Mouse (Mus musculus) lung, embryonic 15.5 days (tissue): Measurements from ENCODE around the gene Gnaq. TPM values are rescaled to one million over a fixed set of nuclear protein-coding genes. Genes with fewer than 3 reads are reported as not detected.
A peak's percentile ranks its signal among the peaks of the same experiment; 100 is the strongest.

Experiments
- ATAC-seq: fragments of 200-750 bp; cut with Nextera tagmentation; 2 replicates; pipeline ENCODE4 v1.8.0; 2017; ENCODE audit warnings: moderate number of reproducible peaks, borderline replicate concordance; ENCODE audit not compliant: low FRiP score, low TSS enrichment; ENCODE audit errors: extremely low read depth
- H3K27ac ChIP-seq: fragments of 300-500 bp; sonication (generic); 2 replicates; pipeline ENCODE4 v1.5.1; 2015; ENCODE audit warnings: moderate library complexity, mild to moderate bottlenecking, inconsistent platforms
- H3K27me3 ChIP-seq: fragments of 300-500 bp; sonication (generic); 2 replicates; pipeline ENCODE4 v1.6.1; 2015; ENCODE audit warnings: inconsistent platforms
- H3K36me3 ChIP-seq: fragments of 300-500 bp; sonication (generic); 2 replicates; pipeline ENCODE4 v1.6.1; 2015; ENCODE audit warnings: inconsistent platforms
- H3K4me1 ChIP-seq: fragments of 300-500 bp; sonication (generic); 2 replicates; pipeline ENCODE4 v1.6.1; 2015; ENCODE audit warnings: inconsistent platforms
- H3K4me2 ChIP-seq: fragments of 300-500 bp; sonication (generic); 2 replicates; pipeline ENCODE4 v1.6.1; 2015; ENCODE audit warnings: inconsistent platforms, mild to moderate bottlenecking, moderate library complexity
- H3K4me3 ChIP-seq: fragments of 300-500 bp; sonication (generic); 2 replicates; pipeline ENCODE4 v1.5.1; 2015; ENCODE audit warnings: mild to moderate bottlenecking, inconsistent platforms
- H3K9ac ChIP-seq: fragments of 300-500 bp; sonication (generic); 2 replicates; pipeline ENCODE4 v1.6.1; 2015; ENCODE audit warnings: inconsistent platforms
- H3K9me3 ChIP-seq: fragments of 300-500 bp; sonication (generic); 2 replicates; pipeline ENCODE4 v1.6.1; 2016; ENCODE audit warnings: inconsistent platforms
- WGBS: fragments of 180-500 bp; shearing (Covaris S2); methylation state at CpG from one replicate; pipeline ENCODE4 v1.1.7; 2015; 5-methylcytosine and 5-hydroxymethylcytosine counted together
- polyA plus RNA-seq: library from polyadenylated mRNA; unstranded; fragments of >200 nt; fragmentation: Nextera tagmentation; extraction: Ambion mirVana; gene quantifications from 2 replicates; pipeline ENCODE4 v1.2.1, GENCODE M21; 2015

Gnaq gene
- polyA plus RNA-seq, 1 experiment from 2014 or later = 34.3 TPM

DNA sequence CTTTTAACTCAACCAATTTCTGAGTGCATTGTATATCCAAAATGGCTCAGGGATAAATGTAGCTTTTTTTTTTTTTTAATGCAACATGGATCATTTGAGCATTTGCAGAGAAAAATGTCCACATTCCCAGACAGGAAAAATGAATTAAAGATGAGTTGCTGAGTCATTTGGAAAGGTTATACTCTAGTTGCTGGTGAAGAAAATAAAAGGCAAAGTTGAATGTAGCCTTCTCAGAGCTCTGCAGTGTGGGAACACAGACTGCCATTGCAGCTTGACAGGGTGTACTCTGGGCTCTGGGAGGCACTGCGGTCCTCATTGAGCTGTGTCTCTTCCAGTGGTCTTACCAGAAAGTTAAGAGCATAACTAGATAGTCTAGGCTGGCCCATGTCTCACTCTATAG lies 160.3 kb downstream of the Gnaq start:
- Histone ChIP-seq H3K36me3 (no peaks in the 10 kb centered on the region), H3K4me1 (0 out of 2 replicates have a peak, but pooled peaks cover 2% of the 10 kb centered on the region), H3K27ac (no peak overlapping the region), H3K4me3 (no peak overlapping the region), H3K9ac (no peak overlapping the region), H3K4me2 (no peak overlapping the region), H3K9me3 (no peaks in the 10 kb centered on the region), H3K27me3 (no peaks in the 10 kb centered on the region)
- WGBS = 75% methylated on average over 1 of the region's 1 CpGs
- no peak for ATAC-seq

DNA sequence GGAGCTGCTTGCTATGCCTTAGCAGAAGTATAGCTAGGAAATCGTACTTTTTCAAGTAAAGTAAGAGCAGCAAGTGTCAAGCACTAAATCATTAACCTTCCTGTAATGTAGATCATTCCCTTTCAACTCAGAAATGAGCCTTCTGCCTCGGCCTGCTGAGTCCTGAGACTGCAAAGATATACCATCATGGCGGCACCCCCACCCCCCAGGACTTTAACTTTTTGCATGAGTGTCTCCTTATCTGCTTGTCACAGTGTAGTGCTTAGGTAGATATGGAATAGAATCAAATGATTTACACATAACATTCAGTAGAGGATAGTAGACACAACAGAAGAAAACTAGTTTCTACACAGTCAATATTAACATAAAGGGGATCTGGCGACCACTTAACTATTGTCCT lies 167.8 kb downstream of the Gnaq start:
- no peak for ATAC-seq
- H3K4me1 ChIP-seq = no peaks in the 10 kb centered on the region
- no peak overlapping the region for H3K4me3 ChIP-seq
- 68% methylated on average over 4 of the region's 4 CpGs for WGBS
- H3K4me2 ChIP-seq = no peak overlapping the region
- H3K9me3 ChIP-seq = no peaks in the 10 kb centered on the region
- H3K36me3 ChIP-seq = no peaks in the 10 kb centered on the region
- no peak overlapping the region for H3K27ac ChIP-seq
- H3K9ac ChIP-seq = no peak overlapping the region
- H3K27me3 ChIP-seq = no peaks in the 10 kb centered on the region

DNA sequence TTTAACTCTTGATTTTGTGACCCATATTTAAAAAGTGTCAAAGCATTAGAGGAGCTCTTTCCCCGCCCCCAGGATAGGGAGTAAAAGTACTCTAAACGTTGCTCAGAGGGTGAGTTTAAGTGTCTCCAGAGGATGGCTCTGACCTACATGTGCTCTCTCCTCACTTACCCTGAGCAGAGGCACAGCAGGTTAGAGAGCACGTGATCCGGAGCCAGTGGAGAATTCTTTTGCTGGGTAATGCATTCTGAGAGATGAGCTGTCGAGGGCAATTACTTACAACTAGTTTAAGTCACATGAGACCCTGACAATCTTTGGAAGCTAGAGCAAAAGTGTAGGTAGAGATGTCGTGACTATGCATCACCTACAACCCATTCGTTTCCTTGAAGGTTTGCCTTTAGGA lies 168.7 kb downstream of the Gnaq start:
- Histone ChIP-seq H3K4me3 (no peak overlapping the region), H3K4me2 (no peak overlapping the region), H3K4me1 (no peaks in the 10 kb centered on the region), H3K9me3 (no peaks in the 10 kb centered on the region), H3K9ac (no peak overlapping the region), H3K27me3 (no peaks in the 10 kb centered on the region), H3K36me3 (no peaks in the 10 kb centered on the region), H3K27ac (no peak overlapping the region)
- 63% methylated on average over 7 of the region's 7 CpGs for WGBS
- ATAC-seq = no peak

DNA sequence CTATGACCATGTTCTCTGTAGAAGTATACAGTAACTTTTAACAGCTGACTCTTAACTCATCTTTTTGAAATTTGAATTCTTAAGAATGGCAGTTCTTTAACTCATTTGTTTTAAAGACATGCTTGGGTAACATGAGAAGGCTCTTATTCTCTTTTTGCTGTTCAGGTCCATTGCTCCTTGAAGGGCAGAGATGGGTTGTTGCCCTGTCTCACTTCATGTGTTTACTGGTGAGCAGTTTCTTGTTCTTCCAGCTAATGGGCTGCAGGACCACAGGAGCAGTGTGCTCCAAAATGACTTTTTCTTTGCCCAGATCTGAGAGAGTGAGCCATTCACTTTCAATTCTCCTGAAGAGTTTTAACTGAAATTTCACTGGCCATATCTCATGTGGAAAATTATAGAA lies 176.4 kb downstream of the Gnaq start:
- H3K27ac ChIP-seq = no peak overlapping the region
- H3K9ac ChIP-seq = no peak overlapping the region
- H3K4me1 ChIP-seq = no peaks in the 10 kb centered on the region
- H3K4me3 ChIP-seq = no peak overlapping the region
- no peaks in the 10 kb centered on the region for H3K27me3 ChIP-seq
- H3K36me3 ChIP-seq = no peaks in the 10 kb centered on the region
- no peaks in the 10 kb centered on the region for H3K9me3 ChIP-seq
- no peak for ATAC-seq
- no peak overlapping the region for H3K4me2 ChIP-seq

DNA sequence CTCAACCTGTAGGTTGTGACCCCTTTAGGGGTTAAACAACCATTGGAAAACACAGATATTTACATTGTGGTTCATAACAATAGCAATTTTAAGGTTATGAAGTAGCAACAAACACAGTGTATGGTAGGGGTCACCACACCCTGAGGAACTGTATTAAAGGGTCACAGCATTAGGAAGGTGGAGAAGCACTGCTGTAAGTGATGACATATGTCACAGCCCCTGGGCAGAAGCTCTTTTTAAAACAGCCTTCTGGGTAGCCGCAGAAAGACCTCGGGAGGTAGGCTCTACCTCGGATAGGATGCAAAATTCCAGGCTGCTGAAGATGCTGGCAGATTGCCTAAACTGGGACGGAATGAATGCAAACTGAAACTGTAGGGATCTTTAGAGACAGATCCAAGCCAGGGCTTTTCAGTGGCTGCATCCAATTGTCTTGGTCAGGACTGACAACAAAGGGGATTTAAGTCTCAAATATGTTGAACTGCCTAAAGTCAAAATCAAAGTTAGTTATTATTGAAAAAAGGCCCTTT lies 181.7 kb downstream of the Gnaq start:
- Histone ChIP-seq H3K4me2 (no peak overlapping the region), H3K4me3 (no peak overlapping the region), H3K9ac (no peak overlapping the region), H3K4me1 (peaks cover 5% of the 10 kb centered on the region; the same call in 1 of the 2 replicates), H3K36me3 (peaks cover 5% of the 10 kb centered on the region; the same call in 1 of the 2 replicates), H3K9me3 (no peaks in the 10 kb centered on the region), H3K27ac (no peak overlapping the region), H3K27me3 (no peaks in the 10 kb centered on the region)
- ATAC-seq = no peak
- WGBS = 33% methylated on average over 4 of the region's 4 CpGs

DNA sequence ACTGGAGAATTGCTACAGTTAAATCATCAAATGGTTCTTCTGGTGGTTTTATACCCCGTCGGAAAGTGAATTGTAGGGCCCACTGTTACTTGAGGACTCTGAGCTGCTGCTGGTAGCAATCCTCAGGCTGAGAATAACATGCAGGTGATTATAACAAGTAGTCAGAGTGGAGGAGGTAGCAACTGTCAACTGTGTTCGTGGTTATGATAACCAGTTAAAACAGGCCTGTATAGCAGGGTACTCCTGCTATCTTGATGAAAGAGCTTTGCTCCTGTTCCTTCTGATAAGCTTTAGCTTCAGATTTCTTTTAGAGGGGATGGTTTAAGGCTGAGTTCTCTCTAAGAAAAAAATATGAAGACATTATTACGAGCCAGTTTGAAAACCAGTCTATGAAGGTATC lies 182.9 kb downstream of the Gnaq start:
- Histone ChIP-seq H3K9ac (no peak overlapping the region), H3K9me3 (no peaks in the 10 kb centered on the region), H3K4me2 (no peak overlapping the region), H3K4me3 (no peak overlapping the region), H3K4me1 (peaks cover 5% of the 10 kb centered on the region; the same call in 1 of the 2 replicates), H3K36me3 (peaks cover 5% of the 10 kb centered on the region; the same call in 1 of the 2 replicates), H3K27ac (no peak overlapping the region), H3K27me3 (no peaks in the 10 kb centered on the region)
- WGBS = 76% methylated on average over 4 of the region's 4 CpGs
- ATAC-seq = no peak

DNA sequence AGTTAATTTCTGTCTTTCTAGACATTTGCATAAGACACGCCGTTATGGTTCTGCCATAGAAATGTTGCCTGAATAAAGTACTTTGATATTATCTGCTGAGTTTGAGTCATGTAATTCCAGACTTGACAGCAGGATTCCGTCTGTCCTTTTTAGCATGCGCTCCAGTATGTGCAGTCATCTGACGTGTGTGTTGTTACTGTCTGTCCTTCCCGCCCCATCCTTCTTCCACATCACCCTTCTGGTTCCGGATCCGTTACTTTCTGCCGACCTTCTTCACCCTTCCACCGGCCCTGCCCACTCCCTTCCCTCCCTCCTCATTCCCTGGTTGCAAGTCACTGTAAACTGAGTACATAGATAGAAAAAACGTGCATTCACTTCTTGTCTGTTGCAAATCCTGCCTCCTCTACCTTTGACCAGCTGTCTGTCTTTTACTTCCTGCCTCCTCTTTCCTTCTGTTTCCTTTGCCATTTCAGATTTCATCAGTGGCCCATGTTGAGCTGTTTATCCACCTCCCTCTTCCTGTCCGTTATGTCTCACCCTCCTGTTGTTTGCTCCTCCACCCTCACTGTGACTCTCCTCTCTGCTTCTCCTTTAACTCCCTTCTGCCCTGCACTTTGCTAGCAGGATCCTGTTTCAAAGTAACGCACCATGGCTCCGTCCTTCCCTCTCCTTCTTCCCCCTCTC lies 185.6 kb downstream of the Gnaq start:
- Histone ChIP-seq H3K36me3 (peaks cover 5% of the 10 kb centered on the region; the same call in 1 of the 2 replicates), H3K27ac (no peak overlapping the region), H3K9ac (no peak overlapping the region), H3K4me2 (no peak overlapping the region), H3K27me3 (no peaks in the 10 kb centered on the region), H3K9me3 (no peaks in the 10 kb centered on the region), H3K4me1 (peaks cover 5% of the 10 kb centered on the region; the same call in 1 of the 2 replicates), H3K4me3 (no peak overlapping the region)
- 40% methylated on average over 14 of the region's 14 CpGs for WGBS
- no peak for ATAC-seq

DNA sequence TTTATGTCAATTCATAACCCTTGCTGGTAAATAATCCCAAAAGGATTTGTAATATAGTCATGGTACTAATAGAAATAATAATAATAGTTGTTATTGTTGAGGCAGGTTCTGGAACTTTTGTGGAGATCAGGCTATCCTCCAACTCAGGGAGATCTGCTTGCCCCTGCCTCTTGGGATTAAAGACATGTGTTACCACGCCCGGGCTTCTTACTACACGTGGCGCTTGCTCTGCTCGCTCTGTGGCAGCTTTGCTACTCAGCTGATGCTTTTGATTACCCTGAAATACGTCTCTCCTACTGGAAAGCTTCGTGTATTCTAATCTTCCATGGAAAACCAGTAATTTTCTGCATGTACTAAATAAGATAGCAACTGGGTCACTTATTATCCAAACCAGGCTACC lies 187.4 kb downstream of the Gnaq start:
- Histone ChIP-seq H3K27ac (no peak overlapping the region), H3K27me3 (no peaks in the 10 kb centered on the region), H3K4me2 (no peak overlapping the region), H3K4me3 (no peak overlapping the region), H3K9ac (no peak overlapping the region), H3K4me1 (no peaks in the 10 kb centered on the region), H3K9me3 (no peaks in the 10 kb centered on the region), H3K36me3 (peaks cover 5% of the 10 kb centered on the region; the same call in 1 of the 2 replicates)
- WGBS = 85% methylated on average over 7 of the region's 7 CpGs
- ATAC-seq = no peak

DNA sequence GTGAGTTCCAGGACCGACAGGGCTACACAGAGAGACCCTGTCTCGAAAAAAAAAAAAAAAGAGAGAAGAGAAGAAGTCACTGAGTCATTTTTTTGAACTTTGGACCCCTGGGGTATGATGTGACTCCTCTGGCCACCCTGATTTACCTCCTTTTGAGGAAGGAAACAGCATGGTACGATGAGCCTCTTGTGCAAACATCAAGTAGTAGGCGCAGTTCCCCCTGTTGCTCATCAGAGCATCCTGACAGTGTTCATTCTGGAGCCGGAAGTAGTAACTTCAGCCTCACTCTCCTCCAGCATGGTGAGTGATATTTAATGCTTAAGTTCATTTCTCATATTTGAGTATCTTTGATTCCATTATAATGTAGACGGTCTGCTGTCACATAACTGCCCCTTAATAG lies 190.4 kb downstream of the Gnaq start:
- ATAC-seq = no peak
- peaks cover 26% of the 10 kb centered on the region for H3K4me1 ChIP-seq
- no peaks in the 10 kb centered on the region for H3K9me3 ChIP-seq
- no peak overlapping the region for H3K4me2 ChIP-seq
- 86% methylated on average over 6 of the region's 6 CpGs for WGBS
- no peaks in the 10 kb centered on the region for H3K27me3 ChIP-seq
- no peaks in the 10 kb centered on the region for H3K36me3 ChIP-seq
- no peak overlapping the region for H3K4me3 ChIP-seq
- no peak overlapping the region for H3K9ac ChIP-seq
- no peak overlapping the region for H3K27ac ChIP-seq

DNA sequence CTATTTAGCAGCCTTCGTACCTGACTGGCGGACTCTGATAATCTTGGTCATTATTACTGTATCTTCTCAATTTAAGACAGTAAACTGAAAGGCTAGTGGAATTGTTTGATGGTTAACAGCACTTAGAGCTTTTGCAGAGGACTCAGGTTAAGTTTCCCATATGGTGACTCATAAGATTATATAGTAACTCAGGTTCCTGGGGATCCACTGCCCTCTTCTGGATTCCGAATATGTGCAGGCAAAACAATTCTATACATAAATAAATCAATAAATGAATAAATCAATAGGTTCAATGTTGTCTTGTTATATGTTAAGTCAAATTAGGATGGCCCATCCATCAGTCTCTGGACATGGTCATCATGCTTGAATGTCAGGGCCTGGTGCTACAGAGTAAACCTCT lies 191.6 kb downstream of the Gnaq start:
- no peak overlapping the region for H3K4me3 ChIP-seq
- peaks cover 33% of the 10 kb centered on the region for H3K4me1 ChIP-seq
- H3K9me3 ChIP-seq = no peaks in the 10 kb centered on the region
- H3K27me3 ChIP-seq = no peaks in the 10 kb centered on the region
- no peak for ATAC-seq
- H3K36me3 ChIP-seq = no peaks in the 10 kb centered on the region
- no peak overlapping the region for H3K9ac ChIP-seq
- no peak overlapping the region for H3K27ac ChIP-seq
- no peak overlapping the region for H3K4me2 ChIP-seq
- 86% methylated on average over 3 of the region's 3 CpGs for WGBS

DNA sequence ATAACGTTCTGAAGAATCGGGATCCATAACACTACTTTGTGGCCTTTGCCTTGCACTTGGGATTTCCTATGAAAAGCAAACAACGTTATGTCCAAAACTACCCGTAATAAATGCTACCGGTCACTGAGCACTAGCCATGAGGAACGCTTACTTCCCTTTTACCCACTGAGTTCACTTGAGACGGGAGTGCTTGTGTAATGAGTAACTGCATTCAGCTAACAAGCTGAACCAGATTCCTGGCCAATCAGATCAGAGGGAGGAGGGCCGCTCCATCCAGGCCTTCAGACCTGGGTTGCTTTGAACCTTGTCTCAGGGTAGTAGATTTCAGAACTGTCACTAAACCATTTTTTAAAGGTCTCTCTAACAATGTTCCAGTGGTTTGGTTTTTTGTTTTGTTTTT lies 193.3 kb downstream of the Gnaq start:
- peak overlapping the region; percentile 32 for H3K27ac ChIP-seq

DNA sequence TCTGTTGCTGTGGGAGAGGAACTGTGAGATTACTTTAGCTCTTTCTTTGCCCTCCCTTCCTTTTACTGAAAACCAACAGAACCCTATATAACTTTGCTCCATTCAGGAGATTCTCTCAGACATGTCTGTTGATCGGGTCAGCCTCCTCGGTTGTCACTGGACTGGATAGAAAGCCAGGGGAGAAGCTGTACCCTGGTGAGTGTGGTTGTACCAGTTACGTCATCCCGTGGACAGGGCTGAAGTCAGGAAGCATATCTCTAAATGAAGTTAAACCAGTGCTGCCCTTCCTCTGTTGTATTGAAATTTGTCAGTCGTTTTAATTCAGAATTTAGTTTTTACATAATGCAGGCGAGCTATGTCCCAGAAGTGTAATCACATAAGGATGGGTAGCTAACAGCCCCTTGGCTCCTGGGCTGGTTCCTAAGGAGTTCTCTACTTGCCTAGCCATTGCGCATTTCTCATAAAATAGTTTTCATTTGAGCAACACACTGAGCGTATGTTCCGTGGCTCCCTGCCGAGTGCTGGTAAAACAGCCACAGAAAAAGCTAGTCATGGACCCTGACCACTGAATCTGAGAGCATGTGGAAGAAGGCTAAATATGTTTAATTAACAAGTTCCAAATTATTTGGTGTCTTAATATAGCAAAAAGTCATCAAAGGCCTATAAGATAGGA lies 194.9 kb downstream of the Gnaq start:
- peaks cover 33% of the 10 kb centered on the region for H3K4me1 ChIP-seq
- no peak overlapping the region for H3K4me3 ChIP-seq
- no peak overlapping the region for H3K4me2 ChIP-seq
- ATAC-seq = no peak
- no peak overlapping the region for H3K9ac ChIP-seq
- WGBS = 58% methylated on average over 10 of the region's 10 CpGs
- H3K9me3 ChIP-seq = no peaks in the 10 kb centered on the region
- H3K27ac ChIP-seq = peak overlapping the region; percentile 49; the same call in 1 of the 2 replicates
- H3K27me3 ChIP-seq = no peaks in the 10 kb centered on the region
- 0 out of 2 replicates have a peak, but pooled peaks cover 3% of the 10 kb centered on the region for H3K36me3 ChIP-seq

More for the DNA sequence above, 193.3 kb downstream of the Gnaq start:
- WGBS = 45% methylated on average over 8 of the region's 8 CpGs
- Histone ChIP-seq H3K9ac (no peak overlapping the region), H3K4me1 (peaks cover 33% of the 10 kb centered on the region), H3K36me3 (no peaks in the 10 kb centered on the region), H3K9me3 (no peaks in the 10 kb centered on the region), H3K4me3 (no peak overlapping the region), H3K27me3 (no peaks in the 10 kb centered on the region), H3K4me2 (peak overlapping the region; percentile 22; the same call in 1 of the 2 replicates)
- ATAC-seq = peak; percentile 72; the same call in 1 of the 2 replicates
